Mouse (Mus musculus) midbrain, embryonic 16.5 days (tissue): ENCODE data around the gene Gm10024. TPM values are rescaled to one million over a fixed set of nuclear protein-coding genes. Genes with fewer than 3 reads are reported as not detected.
"Not testable (repeated sequence)": the region's sequence is repeated elsewhere in the genome, so short reads cannot be mapped to it uniquely, and the experiment has no call there.

Source experiments
- ATAC-seq: fragments of 200-750 bp; cut with Nextera tagmentation; 2 replicates; pipeline ENCODE4 v1.8.0; 2017; ENCODE audit warnings: moderate TSS enrichment
- H3K27ac ChIP-seq: fragments of 300-500 bp; sonication (generic); 2 replicates; pipeline ENCODE4 v1.5.1; 2014; ENCODE audit warnings: mild to moderate bottlenecking, low read length, mixed read lengths
- H3K27me3 ChIP-seq: fragments of 300-500 bp; sonication (generic); 2 replicates; pipeline ENCODE4 v1.6.1; 2014; ENCODE audit warnings: low read depth, low read length, mixed read lengths; ENCODE audit not compliant: control insufficient read depth, insufficient read depth
- H3K36me3 ChIP-seq: fragments of 300-500 bp; sonication (generic); 2 replicates; pipeline ENCODE4 v1.6.1; 2014; ENCODE audit warnings: mild to moderate bottlenecking, low read length, moderate library complexity, mixed read lengths; ENCODE audit not compliant: control insufficient read depth, insufficient read depth
- H3K4me1 ChIP-seq: fragments of 300-500 bp; sonication (generic); 2 replicates; pipeline ENCODE4 v1.6.1; 2014; ENCODE audit warnings: mild to moderate bottlenecking, low read length, mixed read lengths; ENCODE audit not compliant: control insufficient read depth, insufficient read depth
- H3K4me2 ChIP-seq: fragments of 300-500 bp; sonication (generic); 2 replicates; pipeline ENCODE4 v1.6.1; 2014; ENCODE audit warnings: mild to moderate bottlenecking, low read length, mixed read lengths
- H3K4me3 ChIP-seq: fragments of 300-500 bp; sonication (generic); 2 replicates; pipeline ENCODE4 v1.5.1; 2014; ENCODE audit warnings: low read depth, mild to moderate bottlenecking, low read length, moderate library complexity, mixed read lengths
- H3K9ac ChIP-seq: fragments of 300-500 bp; sonication (generic); 2 replicates; pipeline ENCODE4 v1.6.1; 2014; ENCODE audit warnings: low read depth, low read length, mixed read lengths
- H3K9me3 ChIP-seq: fragments of 300-500 bp; sonication (generic); replicated peaks from 2 replicates; pipeline ENCODE4 v1.6.1; 2014; ENCODE audit warnings: mild to moderate bottlenecking, low read length, mixed read lengths; ENCODE audit not compliant: control insufficient read depth, poor library complexity, severe bottlenecking
- WGBS: fragments of 180-500 bp; shearing (Covaris S2); extraction: QIAGEN DNeasy Blood & Tissue Kit; methylation state at CpG from one replicate; pipeline ENCODE4 v1.1.7; 2014; 5-methylcytosine and 5-hydroxymethylcytosine counted together
- polyA plus RNA-seq: library from polyadenylated mRNA; unstranded; fragments of >200 nt; fragmentation: Nextera tagmentation; extraction: Ambion mirVana; gene quantifications from 2 replicates; pipeline ENCODE4 v1.2.1, GENCODE M21; 2015

The Gm10024 gene
- polyA plus RNA-seq, 1 experiment from 2014 or later: not detected

DNA sequence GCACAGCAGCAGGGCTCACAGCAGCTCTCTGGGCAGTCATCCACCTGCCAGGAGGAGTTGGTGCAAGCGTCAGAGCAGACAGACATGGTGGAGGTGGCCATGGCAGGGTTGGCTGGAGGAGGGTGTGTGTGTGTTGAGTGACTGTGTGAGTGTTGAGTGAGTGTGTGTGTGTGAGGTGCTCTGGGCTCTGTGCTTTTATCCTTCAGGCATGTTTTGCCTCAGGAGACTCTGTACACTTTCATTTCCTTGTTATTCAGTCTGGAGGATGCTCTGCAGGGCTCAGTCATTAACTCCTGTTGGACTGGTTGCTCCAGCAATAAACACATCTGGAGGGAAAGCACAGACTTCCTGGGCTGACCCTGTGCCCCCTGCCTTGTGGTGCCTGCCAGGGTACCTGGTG lies 40.0 kb downstream of the Gm10024 start, which contains the start of gene Gm9736:
Gene Gm9736, minus strand, starts transcription at position 101 of the 400 bp plus-strand sequence.
- WGBS: 89% methylated on average over 1 of the region's 1 CpGs
- not testable (repeated sequence) for H3K4me3 ChIP-seq, H3K4me1 ChIP-seq, H3K9ac ChIP-seq, ATAC-seq, H3K27ac ChIP-seq, H3K4me2 ChIP-seq, H3K9me3 ChIP-seq, H3K36me3 ChIP-seq, H3K27me3 ChIP-seq

GRCm38 (mm10) chr10:77752312-77752711 lies 41.1 kb downstream of the Gm10024 start:
- H3K9me3 ChIP-seq, H3K4me2 ChIP-seq, H3K9ac ChIP-seq, H3K4me3 ChIP-seq, H3K36me3 ChIP-seq, H3K27me3 ChIP-seq, H3K27ac ChIP-seq, H3K4me1 ChIP-seq, ATAC-seq: not testable (repeated sequence)
- WGBS: 65% methylated on average over 3 of the region's 3 CpGs

GRCm38 (mm10) chr10:77753448-77753847 lies 42.2 kb downstream of the Gm10024 start:
- no peak overlapping the region for H3K4me3 ChIP-seq
- no peak for ATAC-seq

GRCm38 (mm10) chr10:77759582-77759981 lies 48.3 kb downstream of the Gm10024 start, which contains the start of gene Gm3233:
Gene Gm3233, minus strand, starts transcription at chr10:77759682.
- WGBS: no CpG with 5 or more reads among the region's 1 CpGs
- H3K27me3 ChIP-seq, H3K4me2 ChIP-seq, H3K4me3 ChIP-seq, H3K9me3 ChIP-seq, ATAC-seq, H3K9ac ChIP-seq, H3K27ac ChIP-seq, H3K4me1 ChIP-seq, H3K36me3 ChIP-seq: not testable (repeated sequence)

More at GRCm38 (mm10) chr10:77753448-77753847, 42.2 kb downstream of the Gm10024 start:
- Histone ChIP-seq H3K27ac (no peak overlapping the region), H3K4me2 (no peak overlapping the region), H3K4me1 (no peaks in the 10 kb centered on the region), H3K9me3 (no peaks in the 10 kb centered on the region), H3K27me3 (no peaks in the 10 kb centered on the region), H3K36me3 (no peaks in the 10 kb centered on the region), H3K9ac (no peak overlapping the region)

Other genes starting within 250 kb of the Gm10024 start
- 40.5 and 44.1 TPM in 2 replicates for gene Fam207a, start 195.7 kb upstream of the Gm10024 start, polyA plus RNA-seq
- 0.59 and 0.67 TPM in 2 replicates for gene Itgb2, start 181.2 kb upstream of the Gm10024 start, polyA plus RNA-seq
- gene Pttg1ip, start 129.7 kb upstream of the Gm10024 start, polyA plus RNA-seq: 63.6 and 70.8 TPM in 2 replicates
- gene Sumo3, start 105.4 kb upstream of the Gm10024 start, polyA plus RNA-seq: 315 and 350 TPM in 2 replicates
- gene Gm49325, start 105.3 kb upstream of the Gm10024 start, polyA plus RNA-seq: 1.5 and 2.9 TPM in 2 replicates
- gene Ube2g2, start 89.2 kb upstream of the Gm10024 start, polyA plus RNA-seq: 80.9 and 81.8 TPM in 2 replicates
- 1.3 and 1.6 TPM in 2 replicates for gene Tspear, start 24.9 kb upstream of the Gm10024 start, polyA plus RNA-seq
- not detected in 2 replicates for gene Gm19402, start 20.7 kb upstream of the Gm10024 start, polyA plus RNA-seq
- gene Gm9508, start 14.2 kb upstream of the Gm10024 start, polyA plus RNA-seq: not detected in 2 replicates
- not detected in 2 replicates for gene Gm10272, start 4.8 kb upstream of the Gm10024 start, polyA plus RNA-seq
- not detected in 2 replicates for gene Gm10142, start 4.3 kb downstream of the Gm10024 start, polyA plus RNA-seq
- not detected in 2 replicates for gene Krtap12-1, start 9.1 kb downstream of the Gm10024 start, polyA plus RNA-seq
- gene Gm10100, start 15.0 kb downstream of the Gm10024 start, polyA plus RNA-seq: not detected in 2 replicates
- gene Gm18596, start 31.2 kb downstream of the Gm10024 start, polyA plus RNA-seq: not detected in 2 replicates
- gene Gm9736, start 39.9 kb downstream of the Gm10024 start, polyA plus RNA-seq: not detected in 2 replicates
- gene Gm3233, start 48.2 kb downstream of the Gm10024 start, polyA plus RNA-seq: not detected in 2 replicates
- not detected in 2 replicates for gene Gm3238, start 59.9 kb downstream of the Gm10024 start, polyA plus RNA-seq
- not detected in 2 replicates for gene Gm7138, start 65.5 kb downstream of the Gm10024 start, polyA plus RNA-seq
- gene Gm3250, start 71.1 kb downstream of the Gm10024 start, polyA plus RNA-seq: not detected in 2 replicates
- gene Gm7137, start 76.7 kb downstream of the Gm10024 start, polyA plus RNA-seq: not detected in 2 replicates
- not detected in 2 replicates for gene Gm9639, start 83.6 kb downstream of the Gm10024 start, polyA plus RNA-seq
- gene Gm19668, start 87.7 kb downstream of the Gm10024 start, polyA plus RNA-seq: not detected in 2 replicates
- gene Gm9507, start 100.4 kb downstream of the Gm10024 start, polyA plus RNA-seq: not detected in 2 replicates
- gene Gm2696, start 103.2 kb downstream of the Gm10024 start, polyA plus RNA-seq: not detected in 2 replicates
- not detected in 2 replicates for gene Krtap10-4, start 115.6 kb downstream of the Gm10024 start, polyA plus RNA-seq
- not detected in 2 replicates for gene Krtap10-10, start 124.5 kb downstream of the Gm10024 start, polyA plus RNA-seq
- not detected in 2 replicates for gene Gm36176, start 135.3 kb downstream of the Gm10024 start, polyA plus RNA-seq
- gene Gm10318, start 141.4 kb downstream of the Gm10024 start, polyA plus RNA-seq: not detected in 2 replicates
- not detected in 2 replicates for gene Gm3285, start 150.5 kb downstream of the Gm10024 start, polyA plus RNA-seq
- gene Lrrc3, start 191.1 kb downstream of the Gm10024 start, polyA plus RNA-seq: 25.4 and 28.7 TPM in 2 replicates